Mouse (Mus musculus) layer of hippocampus, adult 8-10 months (tissue): ENCODE data around the gene Mios. TPM values are rescaled to one million over a fixed set of nuclear protein-coding genes. Genes with fewer than 3 reads are reported as not detected.

Experiments used
- DNase-seq, 2 experiments: peaks; one replicate each; pipeline ENCODE4 v3.0.0; 2022; ENCODE audit warnings: low spot score in 2 of 2
- total RNA-seq, 4 experiments: library from RNA; stranded (reverse); gene quantifications; 2 replicates each; pipeline ENCODE4 v1.2.4; 2022

Gene Mios
- total RNA-seq, 4 experiments from 2014 or later, result 23.8 to 25.1 (median 25.0) TPM

DNA sequence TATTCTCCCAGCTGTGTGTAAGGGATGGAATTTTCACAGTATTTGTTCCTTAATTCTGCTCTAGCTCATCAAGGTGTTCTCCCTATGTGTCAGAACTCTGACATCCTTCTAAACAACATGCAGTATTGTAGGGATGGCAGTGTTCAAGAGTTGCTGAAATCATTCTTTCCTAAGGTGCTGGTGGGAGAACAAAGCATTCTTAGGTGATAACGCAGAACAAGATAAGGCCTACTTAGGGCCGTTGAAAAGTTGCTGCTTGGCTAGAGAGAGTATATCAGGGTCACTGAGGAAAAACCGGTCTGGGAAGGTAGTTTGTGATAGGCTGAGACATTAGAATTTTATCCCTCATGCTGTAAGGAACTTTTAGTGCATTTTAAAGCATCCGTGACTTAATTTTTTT is 67.4 kb downstream of the Mios start:
- no peak for DNase-seq

GRCm38 (mm10) chr6:8278426-8279002 is 69.5 kb downstream of the Mios start:
- no peak for DNase-seq

- no peak for DNase-seq
Measured at GRCm38 (mm10) chr6:8283255-8283654, 74.2 kb downstream of the Mios start.

- no peak for DNase-seq
Measured at GRCm38 (mm10) chr6:8285401-8285960, 76.5 kb downstream of the Mios start.

Other genes starting within 250 kb of the Mios start
- gene Col28a1, start 16.6 kb upstream of the Mios start, total RNA-seq, result under 1 TPM; 0.45 to 0.87 (median 0.54) TPM
- gene Rpa3, start 50.0 kb downstream of the Mios start, total RNA-seq, result 10 to 100 TPM; 12.3 to 15.6 (median 14.2) TPM
- 10 to 100 TPM; 33.2 to 40.9 (median 37.7) TPM for gene Umad1, start 50.1 kb downstream of the Mios start, total RNA-seq
- 1 to 10 TPM; 4.6 to 6.6 (median 5.0) TPM for gene Gm45062, start 50.2 kb downstream of the Mios start, total RNA-seq